Mouse (Mus musculus): ENCODE data around the gene Zfp944. TPM values are rescaled to one million over a fixed set of nuclear protein-coding genes. Genes with fewer than 3 reads are reported as not detected.

The Zfp944 gene
- polyA plus RNA-seq (2012) = 1.3 and 1.4 TPM in 2 replicates

GRCm38 (mm10) chr17:22361101-22361781 lies at the start of gene Zfp944, which contains the start of gene Zfp758:
Gene Zfp944 (minus strand): TSS chr17:22361400.
Gene Zfp758 (plus strand): TSS chr17:22361453.

GRCm38 (mm10) chr17:22314730-22315226 lies 46.4 kb downstream of the Zfp944 start, which contains the start of gene CT030661.1:
Gene CT030661.1 (minus strand): TSS chr17:22314837.

Other genes starting within 250 kb of the Zfp944 start
- gene Zfp947, start 195.2 kb downstream of the Zfp944 start, polyA plus RNA-seq (2012) = 0.11 and 0.13 TPM in 2 replicates
- 0.13 and 0.27 TPM in 2 replicates for gene Zfp994, start 135.8 kb downstream of the Zfp944 start, polyA plus RNA-seq (2012)
- 0.83 and 1.6 TPM in 2 replicates for gene CT030661.1, start 46.6 kb downstream of the Zfp944 start, polyA plus RNA-seq (2012)
- 0.05 and 0.14 TPM in 2 replicates for gene Zfp758, start 53 bp upstream of the Zfp944 start, polyA plus RNA-seq (2012)
- 1.3 and 2.0 TPM in 2 replicates for gene Zfp946, start 62.8 kb upstream of the Zfp944 start, polyA plus RNA-seq (2012)
- 0.01 TPM in 1 of 2 replicates, not detected in the other for gene Vmn2r111, start 212.1 kb upstream of the Zfp944 start, polyA plus RNA-seq (2012)
- not detected in 2 replicates for gene Vmn2r112, start 239.6 kb upstream of the Zfp944 start, polyA plus RNA-seq (2012)

All from megakaryocyte-erythroid progenitor cell, adult 5 weeks (primary cell).